Mouse (Mus musculus) layer of hippocampus, adult 11-12 months (tissue): Measurements from ENCODE around the gene Ifnk.

Experiments
- DNase-seq: peaks from one replicate; pipeline ENCODE4 v3.0.0; 2022; ENCODE audit warnings: low spot score

Gene Ifnk

DNA sequence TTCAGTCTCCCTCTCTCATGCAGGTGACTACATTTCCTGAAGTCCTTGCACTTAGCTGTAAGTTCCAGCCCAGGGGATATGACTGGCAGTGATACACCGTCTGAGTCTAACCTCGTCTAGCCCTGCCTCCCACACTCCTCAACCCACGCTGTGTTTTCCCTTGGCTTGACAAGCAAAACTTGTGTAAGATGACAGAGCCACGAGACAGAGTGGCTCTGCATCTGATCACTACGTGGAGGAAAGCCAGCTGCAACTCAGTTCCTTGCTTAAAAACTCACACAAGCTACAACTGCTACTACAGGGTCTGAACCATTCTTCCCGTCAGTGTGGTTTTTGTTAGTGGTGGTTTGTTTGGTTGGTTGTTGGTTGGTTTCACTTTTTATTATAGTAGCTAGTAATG is 11.5 kb upstream of the Ifnk start:
- no peak for DNase-seq

DNA sequence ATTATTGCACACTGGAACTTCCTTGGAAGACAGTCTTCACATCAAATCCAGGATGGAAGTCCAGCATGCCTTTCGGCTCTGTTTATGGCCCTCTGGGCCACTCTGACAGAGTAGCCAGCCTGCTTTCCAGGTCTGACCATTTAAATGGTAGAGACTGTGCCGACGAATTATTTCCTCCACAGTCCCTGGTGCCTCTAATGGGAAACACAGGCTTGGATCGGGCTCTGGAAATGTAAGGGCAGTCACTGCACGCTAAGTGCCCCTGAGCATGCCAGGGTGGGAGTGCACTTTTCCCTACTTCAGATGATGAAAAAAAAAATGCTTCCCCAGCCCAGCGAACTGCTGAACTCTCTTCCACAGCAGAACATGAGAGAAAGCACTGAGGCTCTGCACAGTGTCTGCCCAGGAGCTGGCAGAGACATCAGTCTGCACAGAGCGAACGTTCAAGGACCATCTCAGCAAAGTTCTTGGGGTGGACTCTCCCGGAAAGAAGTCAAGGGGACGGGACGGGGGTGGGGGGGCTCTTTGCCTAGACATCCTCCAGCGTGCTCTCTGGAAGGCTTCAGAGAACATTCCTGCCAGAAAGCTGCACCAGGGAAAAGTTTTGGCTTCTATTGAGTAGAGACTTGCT is 8.3 kb upstream of the Ifnk start:
- DNase-seq, result no peak

DNA sequence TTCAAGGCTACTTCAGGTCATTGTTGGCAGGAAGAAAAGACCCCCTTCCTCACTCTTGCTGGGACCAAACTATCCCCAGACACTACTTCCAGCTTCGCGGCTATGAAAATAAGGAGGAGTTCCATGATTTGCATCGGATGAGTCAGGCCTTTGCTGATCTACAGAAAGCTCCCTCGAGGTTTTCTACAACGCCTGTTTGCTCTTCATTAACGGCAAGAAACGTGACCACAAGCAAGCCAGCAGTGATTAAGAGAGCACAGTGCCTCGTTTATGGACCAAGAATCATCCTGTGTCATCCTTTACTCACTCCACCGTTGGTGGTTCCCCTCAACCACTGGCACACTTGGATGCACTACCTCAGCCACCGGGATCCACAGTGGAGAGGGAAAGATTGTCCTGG is 6.1 kb upstream of the Ifnk start:
- DNase-seq, result no peak

DNA sequence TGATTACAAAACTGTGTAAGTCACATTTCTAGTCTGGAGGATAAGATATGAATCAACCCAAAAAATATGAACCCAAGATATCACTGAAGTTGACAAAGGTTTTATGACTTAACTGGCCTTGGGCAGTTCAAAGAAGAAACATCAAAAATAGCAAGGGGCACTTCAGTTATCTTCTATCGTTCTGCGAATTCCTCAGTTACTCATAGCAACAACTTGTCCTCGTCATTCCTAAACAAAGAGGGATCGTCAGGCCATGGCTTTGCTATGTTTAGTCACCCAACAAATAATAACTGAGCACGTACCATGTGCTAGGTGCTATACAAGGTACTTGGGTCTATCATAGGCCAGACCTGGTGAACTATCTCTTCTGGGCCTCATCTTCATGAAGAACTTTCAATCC is 5.3 kb upstream of the Ifnk start:
- no peak for DNase-seq

DNA sequence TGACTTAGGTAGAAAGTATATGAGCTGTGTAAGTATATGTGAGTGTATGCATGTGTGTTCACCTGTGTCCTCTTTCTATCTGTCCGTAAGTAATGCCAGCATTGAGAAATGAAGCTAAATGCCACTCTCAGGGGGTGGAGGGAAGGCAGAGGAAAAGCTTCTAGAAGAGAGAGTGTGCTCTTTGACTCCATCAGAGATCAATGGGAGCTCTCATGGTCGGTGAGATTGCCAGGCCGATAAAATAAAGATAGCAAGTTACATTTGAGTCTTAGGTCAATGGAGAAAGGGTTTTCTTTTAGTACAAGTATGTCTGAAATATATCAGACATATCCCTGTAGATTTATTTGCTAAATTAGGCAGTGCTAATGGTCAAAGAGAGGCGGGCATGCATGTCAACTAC is 3.5 kb upstream of the Ifnk start:
- DNase-seq, result no peak

DNA sequence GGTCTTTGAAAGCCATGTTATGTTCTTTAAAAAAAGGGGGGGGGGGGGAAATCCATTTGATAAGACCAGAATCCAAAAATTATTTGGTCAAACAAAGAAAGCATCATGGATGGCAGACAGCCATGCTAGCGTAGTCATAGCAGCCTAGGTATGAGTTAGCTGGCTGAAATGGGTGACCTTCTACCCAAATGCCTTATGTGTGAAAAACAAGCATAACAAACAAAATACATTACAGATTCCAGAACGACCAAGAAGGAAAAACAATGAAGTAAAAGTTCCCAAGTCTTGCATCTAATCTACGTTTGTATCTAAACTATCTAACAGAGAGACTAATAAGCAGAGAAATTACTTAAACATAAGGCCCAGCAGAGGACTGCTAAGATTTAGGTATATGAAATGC is 1.1 kb upstream of the Ifnk start:
- no peak for DNase-seq

DNA sequence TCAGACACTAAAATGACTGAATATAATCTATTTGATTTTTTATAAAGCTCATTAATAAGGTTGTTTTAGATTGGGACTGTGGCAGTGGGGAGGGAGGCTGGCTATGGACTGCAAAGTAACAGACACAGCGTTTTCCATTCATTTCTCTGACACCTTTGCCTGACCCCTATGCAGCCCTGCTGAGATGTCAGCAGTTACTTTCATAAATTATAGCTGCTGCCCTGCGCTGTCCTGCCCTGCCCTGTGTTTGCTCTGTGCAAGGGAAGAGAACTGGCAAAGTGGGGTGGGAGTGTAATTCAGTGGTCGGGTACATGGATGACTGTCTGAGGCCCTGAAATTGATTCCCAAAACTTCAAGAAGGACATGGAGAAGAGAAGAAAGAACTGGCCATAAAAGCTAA is 2.2 kb downstream of the Ifnk start:
- DNase-seq, result no peak

DNA sequence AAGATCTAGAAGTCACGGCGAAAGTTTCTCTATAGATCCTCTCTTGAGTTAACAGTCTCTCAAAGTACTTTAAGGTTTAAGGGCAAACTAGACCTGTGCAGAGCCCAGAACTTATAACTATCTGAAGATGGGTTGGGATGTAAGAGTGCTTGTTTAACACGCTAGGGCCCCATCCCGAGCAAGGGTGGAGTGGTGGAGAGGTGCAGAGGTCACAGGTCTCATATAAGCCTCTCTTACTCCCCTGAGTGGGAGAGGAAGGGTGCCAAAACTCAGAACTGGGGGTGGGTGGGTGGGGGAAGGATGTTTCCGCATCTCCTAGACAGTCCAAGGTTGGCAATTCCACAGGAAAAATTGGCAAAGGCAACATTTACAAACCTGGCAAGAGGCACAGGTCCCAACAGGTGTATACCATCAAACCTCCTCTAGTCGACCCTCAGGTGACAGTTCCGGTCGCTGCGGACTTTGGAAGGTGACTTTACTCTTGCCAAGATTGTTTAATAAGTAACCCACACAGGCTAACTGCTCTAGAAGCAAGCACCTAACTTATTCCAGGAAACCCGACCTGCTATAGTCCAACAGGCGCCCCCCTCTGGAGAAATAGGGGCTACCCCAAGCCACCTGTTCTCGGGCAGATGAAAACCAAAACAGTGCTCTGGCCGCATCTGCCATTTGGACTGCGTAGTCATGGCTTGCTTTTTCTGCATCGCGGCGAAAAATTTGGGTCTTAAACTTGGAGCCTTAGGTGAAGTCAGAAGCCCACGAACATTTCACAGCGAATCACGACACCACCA is 3.5 kb downstream of the Ifnk start:
- DNase-seq, result peak; percentile 24

DNA sequence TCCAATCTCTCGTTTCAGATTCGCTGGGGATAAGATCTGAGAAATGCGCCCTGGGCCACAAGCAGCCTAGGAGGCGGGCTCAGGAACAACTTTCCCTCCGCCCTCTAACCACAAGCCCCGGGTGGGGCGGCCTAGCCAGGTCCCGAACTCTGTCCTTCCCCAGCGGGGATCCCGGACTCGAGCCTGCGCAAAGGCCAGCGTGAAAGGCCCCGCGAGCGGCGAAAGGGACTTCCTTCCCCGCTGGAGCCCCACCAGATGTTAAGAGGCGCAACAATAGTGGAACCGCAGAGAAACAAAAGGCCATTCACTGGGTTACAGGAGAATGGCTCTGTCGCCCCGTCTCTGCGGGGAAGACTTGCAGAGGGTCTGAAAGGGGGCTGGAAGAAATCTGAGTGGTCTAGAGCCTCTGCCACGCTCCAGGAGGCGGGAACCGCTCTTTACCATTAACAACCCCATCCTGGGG is 4.3 kb downstream of the Ifnk start:
- DNase-seq, result peak; percentile 21

DNA sequence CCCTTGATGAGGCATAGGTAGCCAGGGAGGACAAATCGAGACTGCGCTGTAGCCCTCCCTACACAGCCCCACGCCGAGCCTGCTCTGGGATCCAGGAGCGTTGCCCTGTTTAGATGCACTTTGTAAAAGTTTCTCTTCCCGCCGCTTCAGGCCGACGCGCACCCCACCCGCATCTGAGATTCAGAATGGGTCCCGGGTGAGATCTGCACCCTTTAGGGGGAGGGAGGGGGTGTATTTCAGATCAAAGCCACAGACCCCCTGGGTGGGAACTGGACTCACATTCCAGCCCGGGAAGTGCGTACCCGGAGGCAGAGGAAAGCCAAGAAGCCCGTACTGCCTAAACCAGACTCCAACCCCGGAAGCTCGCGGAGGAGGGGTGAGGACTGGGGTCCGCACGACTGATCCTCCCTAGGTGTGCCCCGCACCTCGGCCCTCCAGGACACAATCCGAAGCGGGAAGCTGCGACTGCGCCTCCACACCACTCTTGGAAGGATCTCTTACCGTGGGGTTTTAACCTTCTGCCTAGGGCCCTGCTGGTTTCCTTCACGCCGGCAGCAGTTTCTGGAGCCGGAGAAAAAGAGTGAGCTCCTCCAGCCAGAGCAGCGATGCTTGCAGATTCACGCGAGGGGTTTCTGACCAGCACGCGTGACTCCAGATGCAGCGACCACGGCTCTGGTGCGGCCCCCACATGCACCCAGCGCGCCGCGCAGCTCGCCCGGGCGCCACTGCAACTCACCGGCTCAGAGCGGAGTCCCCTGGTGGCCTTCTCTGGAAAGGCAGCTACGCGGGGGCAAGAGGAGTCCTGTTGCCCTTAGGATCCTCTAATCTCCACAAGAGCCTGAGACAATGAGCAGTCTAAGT is 5.1 kb downstream of the Ifnk start, which contains the start of gene Mob3b:
Gene Mob3b (minus strand): TSS at position 734 of the 861 bp plus-strand sequence.
- DNase-seq, result peak; percentile 86

DNA sequence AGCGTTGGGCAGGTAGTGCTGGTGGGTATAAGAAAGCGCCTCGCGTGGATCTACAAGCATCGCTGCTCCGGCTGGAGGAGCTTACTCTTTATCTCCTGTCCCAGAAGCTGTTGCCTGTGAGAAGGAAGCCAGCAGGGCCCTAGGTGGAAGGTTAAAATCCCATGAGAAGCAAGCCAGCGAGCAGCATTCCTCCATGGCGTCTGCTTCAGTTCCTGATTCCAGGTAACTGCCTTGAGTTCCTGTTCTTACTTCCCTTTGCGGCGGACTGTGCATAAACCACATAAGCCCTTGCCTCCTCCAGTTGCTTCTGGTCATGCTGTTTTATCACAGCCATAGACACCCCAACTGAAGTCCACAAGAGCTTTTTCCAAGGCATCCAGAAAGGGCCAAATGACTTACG is 6.0 kb downstream of the Ifnk start:
- DNase-seq, result no peak

DNA sequence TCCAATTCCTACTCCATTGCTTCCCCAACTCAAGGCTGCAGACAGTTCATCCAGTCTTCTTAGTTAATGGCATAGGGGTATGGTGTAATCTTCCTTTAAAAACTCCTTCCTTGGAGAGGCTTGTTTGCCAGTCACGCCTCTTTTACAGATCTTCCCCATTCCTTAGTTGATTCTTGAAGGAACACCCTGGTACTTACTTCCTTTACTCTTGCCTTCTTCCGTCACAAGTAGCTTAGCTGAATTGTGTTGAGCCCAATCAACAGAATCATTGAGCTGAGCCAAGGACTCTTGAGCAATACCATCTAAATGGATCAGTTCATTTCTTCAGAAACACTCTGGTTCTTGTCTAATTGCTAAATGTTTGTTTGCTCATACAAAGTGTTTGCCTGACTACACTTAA is 13.4 kb downstream of the Ifnk start:
- no peak for DNase-seq

DNA sequence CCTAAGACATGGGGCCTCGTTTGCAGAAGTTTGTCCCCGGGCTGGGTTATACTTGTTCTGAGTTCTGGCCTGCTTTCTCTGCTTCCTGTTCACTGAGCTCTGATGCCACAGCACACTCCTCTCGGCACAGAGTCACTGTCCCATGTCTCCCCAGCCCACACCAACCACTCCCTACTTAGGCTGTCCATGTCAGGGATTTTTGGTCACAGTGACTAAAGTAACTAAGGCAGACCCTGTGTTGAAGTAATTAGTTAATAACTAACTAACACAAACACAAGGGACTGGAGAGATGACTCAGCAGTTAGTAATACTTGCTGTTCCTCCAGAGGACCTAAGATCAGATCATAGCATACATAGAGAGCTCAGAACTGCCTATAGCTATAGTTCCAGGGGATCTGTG is 14.1 kb downstream of the Ifnk start:
- no peak for DNase-seq

DNA sequence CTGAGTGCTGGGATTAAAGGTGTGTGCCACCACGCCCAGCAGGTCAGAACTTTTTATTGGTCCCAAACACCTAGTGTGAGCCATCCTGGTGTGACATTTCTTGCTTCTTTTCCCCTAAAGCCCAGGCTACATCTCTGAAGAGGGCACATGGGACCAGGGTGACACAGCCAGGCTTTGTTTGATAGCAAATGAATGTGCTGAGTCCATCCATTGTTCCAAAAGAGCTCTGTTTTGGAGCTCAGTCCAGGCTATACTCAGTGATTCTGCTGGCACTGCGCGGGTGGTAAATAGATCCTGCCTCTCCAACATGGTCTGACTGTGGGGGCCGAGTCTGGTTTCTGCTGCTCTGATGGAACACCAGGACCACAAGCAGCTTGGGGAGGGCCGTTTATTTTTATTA is 16.0 kb downstream of the Ifnk start:
- DNase-seq, result no peak

DNA sequence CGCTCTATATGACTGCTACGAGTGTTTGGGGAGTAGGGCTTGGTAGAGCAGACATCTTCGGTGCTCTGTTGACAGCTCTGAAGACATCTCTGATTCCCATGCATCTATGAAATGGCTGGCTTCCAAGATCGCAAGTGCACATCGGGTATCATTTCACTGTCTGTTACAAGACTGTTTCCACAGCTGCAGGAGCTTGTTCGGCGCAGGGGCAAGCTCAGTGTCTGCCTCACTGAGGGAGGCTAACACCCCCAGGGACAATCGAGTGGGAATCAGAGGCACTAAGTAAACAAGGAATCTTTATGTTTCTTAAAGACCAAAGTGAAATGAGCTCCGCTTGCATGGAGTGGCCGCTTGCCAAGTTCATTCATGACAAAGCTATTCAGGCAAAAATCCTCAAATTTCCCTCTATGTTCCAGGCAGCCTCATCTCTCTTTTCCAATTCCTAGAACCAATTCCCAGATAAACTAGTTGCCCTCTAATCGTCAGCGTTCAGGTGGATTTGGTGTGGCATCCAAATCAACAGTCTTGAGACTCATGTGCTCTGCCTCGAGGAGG is 17.8 kb downstream of the Ifnk start:
- DNase-seq, result no peak

DNA sequence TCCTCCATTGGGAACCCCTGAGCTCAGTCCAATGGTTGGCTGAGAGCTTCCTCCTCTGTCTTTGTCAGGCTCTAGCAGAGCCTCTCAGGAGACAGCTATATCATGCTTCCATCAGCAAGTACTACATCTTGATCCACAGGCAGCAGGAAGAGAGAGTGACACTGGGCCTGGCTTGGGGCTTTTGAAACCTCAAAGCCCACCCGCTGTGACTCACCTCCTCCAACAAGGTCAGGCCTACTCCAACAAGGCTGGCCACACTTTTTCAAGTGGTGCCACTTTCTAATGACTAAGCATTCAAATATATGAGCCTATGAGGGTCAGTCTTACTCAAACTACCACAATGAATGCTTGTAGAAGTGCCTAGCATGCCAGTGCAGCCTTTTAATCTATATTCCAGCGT is 20.6 kb downstream of the Ifnk start:
- no peak for DNase-seq

DNA sequence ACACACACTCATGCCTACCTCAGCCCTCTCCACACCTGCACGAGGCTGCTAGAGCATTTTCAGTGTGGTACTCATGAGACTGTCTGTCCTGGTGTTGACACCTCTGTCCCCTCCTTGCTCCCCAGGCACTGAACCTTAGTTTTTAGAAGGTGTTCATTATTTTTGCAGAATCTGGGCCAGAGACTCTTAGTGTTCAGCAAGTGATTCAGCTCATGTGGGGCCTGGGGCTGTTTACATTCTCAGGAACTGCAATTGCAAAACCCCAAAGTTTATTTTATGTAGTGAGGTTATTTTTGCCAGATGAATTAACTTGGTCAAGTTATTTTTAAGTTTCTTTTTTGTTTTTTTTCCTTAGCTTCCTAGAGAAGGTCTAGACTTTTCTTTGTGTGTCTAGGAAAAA is 21.7 kb downstream of the Ifnk start:
- DNase-seq, result no peak

DNA sequence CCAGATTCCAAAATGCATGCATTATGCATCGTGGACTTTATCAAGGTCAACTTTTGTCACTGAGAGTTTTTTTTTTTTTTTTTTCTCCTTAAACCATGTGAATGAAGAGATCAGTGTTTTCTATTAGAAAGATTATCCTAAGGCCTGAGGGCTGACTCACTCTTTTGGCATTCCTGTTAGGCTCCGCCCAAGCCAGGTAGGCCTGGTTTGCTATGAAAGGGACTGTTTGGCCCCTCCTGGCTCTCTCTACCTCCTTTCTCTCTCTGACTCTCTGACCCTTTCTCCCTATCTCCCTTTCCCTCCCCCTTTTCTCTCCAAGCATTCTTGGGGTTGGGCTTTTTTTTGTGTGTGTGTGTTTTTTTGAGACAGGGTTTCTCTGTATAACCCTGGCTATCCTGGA is 23.7 kb downstream of the Ifnk start:
- no peak for DNase-seq

DNA sequence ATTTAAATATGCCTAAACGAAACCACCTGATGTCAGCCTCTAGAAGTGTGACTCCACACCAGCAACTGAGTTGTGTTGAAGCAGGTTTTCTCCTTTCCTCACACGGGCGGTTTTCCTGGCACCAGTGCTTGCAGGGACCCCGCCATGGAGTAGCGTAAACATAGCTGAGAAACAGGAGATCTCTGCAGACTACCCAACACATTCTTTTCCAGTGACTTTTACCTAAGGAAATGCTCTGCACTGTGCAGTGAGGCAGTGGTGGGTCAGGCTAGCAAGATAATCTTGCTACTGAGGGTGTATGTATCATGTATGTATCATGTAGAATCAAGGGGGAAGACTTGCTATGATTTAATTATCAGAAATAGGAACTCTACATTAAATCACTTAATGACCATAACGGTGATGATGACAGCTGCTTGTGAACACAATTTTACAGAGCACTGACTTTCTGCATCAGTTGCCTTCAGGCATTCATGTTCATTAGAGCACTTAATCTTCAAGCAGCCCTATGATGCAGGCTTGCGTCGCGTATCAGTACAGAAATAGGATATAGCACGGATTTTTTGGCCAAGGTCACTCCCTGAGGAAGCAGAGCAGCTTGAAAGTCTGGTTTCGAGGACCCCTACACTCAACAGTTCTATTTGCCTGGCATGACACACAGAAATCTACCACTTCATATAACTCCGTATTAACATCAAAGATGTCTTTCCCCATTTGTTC is 26.2 kb downstream of the Ifnk start:
- no peak for DNase-seq

DNA sequence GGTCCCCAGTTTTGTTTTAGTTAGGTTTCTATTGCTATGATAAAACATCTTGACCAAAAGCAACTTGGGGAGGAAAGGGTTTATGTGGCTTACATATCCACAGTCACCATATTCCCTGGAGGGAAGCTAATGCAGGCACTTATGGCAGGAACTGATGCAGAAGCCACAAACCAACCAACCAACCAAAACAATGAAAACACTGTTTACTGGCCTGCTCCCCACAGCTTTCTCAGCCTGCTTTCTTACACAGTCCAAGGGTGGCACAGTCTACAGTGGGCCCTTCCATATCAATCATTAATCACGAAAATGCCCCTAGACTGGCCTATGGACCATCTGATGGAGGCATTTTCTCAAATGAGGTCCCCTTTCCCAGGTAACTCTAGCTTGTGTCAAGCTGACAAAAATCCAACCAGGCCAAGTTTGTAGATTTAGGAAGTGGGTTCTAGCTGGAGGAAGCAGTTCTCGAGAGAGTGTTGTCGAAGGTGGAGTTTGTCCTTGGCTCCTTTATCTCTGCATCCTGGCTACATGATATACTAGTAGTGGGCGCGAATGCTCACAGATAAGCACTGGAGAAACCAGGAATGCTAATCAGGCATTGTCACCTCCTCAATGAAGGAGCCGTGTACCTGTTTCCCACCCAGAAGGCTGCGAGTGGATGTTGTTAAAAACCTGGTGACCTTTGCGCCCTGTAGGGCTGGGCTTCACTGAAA is 35.9 kb downstream of the Ifnk start:
- no peak for DNase-seq

DNA sequence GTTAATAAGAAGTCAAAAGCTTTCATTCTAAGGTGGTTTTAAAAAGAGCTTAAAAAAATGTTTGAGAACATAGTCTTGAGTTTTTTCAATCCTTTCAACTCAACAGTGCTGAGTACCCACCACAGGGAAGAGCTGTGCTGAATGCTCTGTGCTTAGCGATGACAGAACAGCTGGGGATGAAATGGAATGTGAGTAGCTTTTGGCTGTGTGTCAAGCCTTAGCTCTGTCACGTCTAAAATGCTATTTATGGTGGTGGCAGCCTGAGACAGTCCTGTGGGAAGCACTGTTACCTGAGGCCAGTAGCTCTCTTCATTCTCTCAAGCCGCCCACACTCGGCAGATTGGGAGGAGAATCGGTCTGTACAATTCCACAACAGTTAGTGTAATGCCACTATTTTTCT is 37.9 kb downstream of the Ifnk start:
- DNase-seq, result no peak
